Comparison of ENCODE assay signal across 8 mouse cellular contexts in the genomic region with DNA sequence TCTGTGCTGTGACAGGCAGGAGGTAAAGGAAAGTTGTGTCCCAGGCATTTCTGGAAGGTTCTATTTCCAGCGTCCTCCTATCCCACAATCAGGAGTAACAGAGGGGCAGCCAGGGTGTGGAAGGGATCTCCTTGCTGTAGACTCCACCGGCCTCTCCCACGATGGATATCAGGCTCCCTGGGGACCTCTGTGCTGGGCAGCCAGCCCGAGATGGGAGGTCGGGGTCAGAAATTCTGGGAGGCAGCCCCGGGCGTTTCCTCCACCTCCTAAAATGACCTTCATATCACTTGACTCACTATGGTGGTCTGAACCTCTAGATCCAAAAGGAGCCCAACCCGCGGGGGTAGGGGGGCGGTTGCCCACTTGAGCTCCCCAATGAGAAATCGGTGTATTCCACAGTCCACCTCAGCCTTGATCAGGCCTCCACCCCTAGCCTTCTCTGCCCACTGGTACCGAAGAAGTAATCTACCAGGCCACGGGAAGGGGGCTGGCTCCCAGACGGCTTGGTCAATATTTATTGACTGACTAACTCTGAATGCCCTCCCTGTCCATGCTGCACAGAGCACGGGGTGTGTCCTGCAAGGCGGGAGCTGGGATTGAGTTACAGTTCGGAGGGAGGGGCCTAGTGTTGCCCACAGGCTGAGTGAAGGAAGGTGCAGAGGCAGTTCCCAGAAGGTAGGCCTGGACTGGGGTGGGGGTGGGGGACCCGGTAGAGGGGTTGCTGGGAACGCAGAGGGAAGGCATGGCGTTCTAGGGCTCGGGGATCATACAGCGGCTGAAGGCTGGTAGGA. TPM values are rescaled to one million over a fixed set of nuclear protein-coding genes. Genes with fewer than 3 reads are reported as not detected.
DNase-seq lines count a peak whose midpoint lies in the region; ATAC-seq lines count a peak whose summit lies in the region.

Gene Vill (plus strand): TSS at position 625 of the 791 bp plus-strand sequence.

- H3K4me3 ChIP-seq in embryonic facial prominence, embryonic 13.5 days = peak within 1 kb of the TSS; percentile 46
- peak within 1 kb of the TSS; percentile 36 for H3K4me3 ChIP-seq in liver, embryonic 15.5 days (replicated peaks)
- H3K4me3 ChIP-seq in neural tube, embryonic 14.5 days (ENCODE audit: low read depth, low read length) = peak within 1 kb of the TSS; percentile 10; the same call in 1 of the 2 replicates

- peak within 1 kb of the TSS; percentile 75 for H3K9ac ChIP-seq in embryonic facial prominence, embryonic 13.5 days
- no peak within 1 kb of the TSS for H3K9ac ChIP-seq in liver, embryonic 15.5 days
- 0 out of 2 replicates have a peak within 1 kb of the TSS, but pooled peaks have one; percentile 28 for H3K9ac ChIP-seq in neural tube, embryonic 14.5 days (replicated peaks; ENCODE audit: low read depth, low read length)

- H3K27me3 ChIP-seq in embryonic facial prominence, embryonic 13.5 days = no peaks in the 10 kb centered on the region
- peaks cover 36% of the 10 kb centered on the region for H3K27me3 ChIP-seq in liver, embryonic 15.5 days
- no peaks in the 10 kb centered on the region for H3K27me3 ChIP-seq in neural tube, embryonic 14.5 days (ENCODE audit: control insufficient read depth, insufficient read depth, low read length)

- H3K9me3 ChIP-seq in embryonic facial prominence, embryonic 13.5 days = no peaks in the 10 kb centered on the region
- no peaks in the 10 kb centered on the region for H3K9me3 ChIP-seq in liver, embryonic 15.5 days (replicated peaks)
- no peaks in the 10 kb centered on the region for H3K9me3 ChIP-seq in neural tube, embryonic 14.5 days (ENCODE audit: control insufficient read depth, low read length)

- peak; percentile 85 for ATAC-seq in embryonic facial prominence, embryonic 13.5 days (ENCODE audit: insufficient number of reproducible peaks, insufficient read depth, low FRiP score, low TSS enrichment, low read depth)
- ATAC-seq in inflammation-experienced regulatory T-cells, adult 6 months = no peak
- ATAC-seq in liver, embryonic 15.5 days (ENCODE audit: insufficient read depth) = peak; percentile 70
- ATAC-seq in neural tube, embryonic 14.5 days (ENCODE audit: low read depth) = peak; percentile 72; the same call in 1 of the 2 replicates

- no peaks in the 10 kb centered on the region for H3K36me3 ChIP-seq in embryonic facial prominence, embryonic 13.5 days
- H3K36me3 ChIP-seq in liver, embryonic 15.5 days (replicated peaks) = no peaks in the 10 kb centered on the region
- H3K36me3 ChIP-seq in neural tube, embryonic 14.5 days (ENCODE audit: control insufficient read depth, insufficient read depth, low read length) = no peaks in the 10 kb centered on the region

- H3K27ac ChIP-seq in embryonic facial prominence, embryonic 13.5 days = peak within 1 kb of the TSS; percentile 45; the same call in 1 of the 2 replicates
- H3K27ac ChIP-seq in liver, embryonic 15.5 days (replicated peaks) = no peak within 1 kb of the TSS
- no peak within 1 kb of the TSS for H3K27ac ChIP-seq in neural tube, embryonic 14.5 days (ENCODE audit: low read depth, low read length)

- WGBS in embryonic facial prominence, embryonic 13.5 days = 12% methylated on average over 22 of the region's 22 CpGs
- 29% methylated on average over 22 of the region's 22 CpGs for WGBS in liver, embryonic 15.5 days (ENCODE audit: insufficient replicate concordance)
- 18% methylated on average over 22 of the region's 22 CpGs for WGBS in neural tube, embryonic 14.5 days

- DNase-seq in heart, adult 11 months = peak; percentile 96
- no peak for DNase-seq in heart, adult 8-10 months (ENCODE audit: low spot score)
- no peak for DNase-seq in right cerebral cortex, postnatal 25 days
- no peak for DNase-seq in layer of hippocampus, adult 9-10 months (ENCODE audit: low spot score)

- H3K4me1 ChIP-seq in embryonic facial prominence, embryonic 13.5 days = peaks cover 34% of the 10 kb centered on the region
- peaks cover 31% of the 10 kb centered on the region for H3K4me1 ChIP-seq in liver, embryonic 15.5 days (replicated peaks)
- 0 out of 2 replicates have a peak, but pooled peaks cover 6% of the 10 kb centered on the region for H3K4me1 ChIP-seq in neural tube, embryonic 14.5 days (ENCODE audit: control insufficient read depth, insufficient read depth, low read length)

- peak within 1 kb of the TSS; percentile 73 for H3K4me2 ChIP-seq in embryonic facial prominence, embryonic 13.5 days
- peak within 1 kb of the TSS; percentile 56 for H3K4me2 ChIP-seq in liver, embryonic 15.5 days
- peak within 1 kb of the TSS; percentile 41 for H3K4me2 ChIP-seq in neural tube, embryonic 14.5 days (ENCODE audit: low read depth, low read length)

RNA-seq across cellular contexts. Expression of gene Vill, which starts in this region (rescaled TPM):
- under 1 TPM in 3 of 4 experiments, not detected in 1; 0.26 to 0.73 (median 0.50) TPM for total RNA-seq in heart, adult 8-10 months (2022)
- polyA plus RNA-seq in embryonic facial prominence, embryonic 13.5 days (2015; fragmentation: Nextera tagmentation; extraction: Ambion mirVana) = 21.4 and 25.5 TPM in 2 replicates
- polyA plus RNA-seq in inflammation-experienced regulatory T-cells, adult 6 months (2017; shearing (Covaris generic)) = 10 to 100 TPM; 17.6 to 20.9 (median 17.8) TPM
- 10.0 and 11.0 TPM in 2 replicates for polyA plus RNA-seq in liver, embryonic 15.5 days (2015; fragmentation: Nextera tagmentation; extraction: Ambion mirVana)
- polyA plus RNA-seq in neural tube, embryonic 14.5 days (2014; fragmentation: Nextera tagmentation; extraction: Ambion mirVana) = 3.6 and 5.9 TPM in 2 replicates
